Mouse (Mus musculus) induced T-regulatory cell, adult 2 months (primary cell): Measurements from ENCODE around the gene Cdkl2.

ENCODE experiments used
- DNase-seq: peaks from one replicate; pipeline ENCODE4 v3.0.0-alpha.2; 2012; ENCODE audit warnings: low read depth

Gene Cdkl2

DNA sequence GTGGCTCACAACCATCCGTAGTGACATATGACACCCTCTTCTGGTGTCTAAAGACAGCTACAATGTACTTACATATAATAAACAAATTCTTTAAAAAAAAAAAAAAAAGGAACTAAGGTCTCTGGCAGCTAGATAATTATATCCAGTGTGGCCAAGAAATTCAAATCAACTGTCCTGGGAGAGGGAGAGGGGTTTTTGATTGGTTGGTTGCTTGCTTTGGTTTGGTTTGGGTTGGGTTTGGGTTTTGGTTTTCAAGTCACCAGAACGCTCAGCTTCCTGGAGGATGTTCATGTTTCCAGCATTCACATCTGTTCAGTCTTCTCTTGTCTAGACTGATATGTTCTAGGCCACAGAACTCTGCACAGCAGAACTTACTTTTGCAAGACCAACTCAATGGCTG is 50.6 kb downstream of the Cdkl2 start:
- DNase-seq, result no peak

DNA sequence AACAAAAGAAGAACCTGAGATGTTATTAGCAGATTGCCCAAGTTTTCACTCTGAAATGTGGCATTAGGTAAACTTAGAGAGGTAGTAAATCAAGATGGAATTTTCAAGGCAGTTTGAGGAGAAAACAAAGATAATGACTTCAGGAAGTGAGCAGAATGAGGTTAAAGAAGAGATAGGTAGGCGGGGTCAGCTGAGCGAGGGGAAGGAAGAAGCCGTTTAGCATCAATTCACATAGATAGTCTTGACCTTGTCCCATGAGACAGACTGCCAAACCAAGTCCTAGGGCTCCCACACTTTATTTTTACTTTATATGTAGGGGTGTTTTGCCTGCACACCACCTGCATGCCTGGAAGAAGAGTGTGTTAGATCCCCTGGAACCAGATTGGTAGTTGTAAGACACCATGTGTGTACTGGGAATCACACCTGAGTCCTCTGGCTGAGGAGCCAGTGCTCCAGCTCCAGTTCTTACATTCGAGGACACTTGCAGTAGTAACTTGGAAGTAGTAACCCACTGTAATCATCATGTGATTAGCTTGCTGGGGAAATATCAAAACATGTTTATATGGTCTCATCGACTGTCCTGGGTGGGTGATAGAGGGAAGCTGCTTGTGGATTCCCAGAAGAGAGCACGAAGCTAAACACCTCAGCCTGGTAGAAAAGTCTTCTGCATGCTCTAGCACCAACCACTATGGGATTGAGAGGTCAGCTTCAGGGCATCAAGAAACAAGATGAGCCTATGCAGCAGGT is 52.3 kb downstream of the Cdkl2 start:
- DNase-seq, result no peak

- DNase-seq, result no peak
Observed at GRCm38 (mm10) chr5:91989261-91989660, 54.4 kb downstream of the Cdkl2 start.

DNA sequence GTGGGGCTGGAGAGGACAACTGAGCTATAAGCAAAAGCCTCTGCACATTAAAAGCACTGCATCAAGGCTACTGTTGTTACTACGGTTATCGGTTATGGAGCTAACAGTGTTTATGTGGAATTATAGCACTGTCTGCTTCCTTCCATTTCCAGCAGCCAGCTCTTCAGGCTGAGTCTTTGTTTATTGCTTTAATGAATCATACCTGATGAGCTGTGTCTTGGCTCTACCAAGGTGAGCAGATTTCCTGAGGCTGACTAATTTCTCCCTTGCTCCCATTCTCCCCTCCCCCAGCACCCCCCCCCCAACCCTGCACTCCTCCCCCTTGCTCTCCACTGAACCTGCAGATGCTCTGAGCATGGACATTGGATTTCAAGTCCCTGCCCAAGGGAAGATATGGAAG is 55.9 kb downstream of the Cdkl2 start:
- no peak for DNase-seq

DNA sequence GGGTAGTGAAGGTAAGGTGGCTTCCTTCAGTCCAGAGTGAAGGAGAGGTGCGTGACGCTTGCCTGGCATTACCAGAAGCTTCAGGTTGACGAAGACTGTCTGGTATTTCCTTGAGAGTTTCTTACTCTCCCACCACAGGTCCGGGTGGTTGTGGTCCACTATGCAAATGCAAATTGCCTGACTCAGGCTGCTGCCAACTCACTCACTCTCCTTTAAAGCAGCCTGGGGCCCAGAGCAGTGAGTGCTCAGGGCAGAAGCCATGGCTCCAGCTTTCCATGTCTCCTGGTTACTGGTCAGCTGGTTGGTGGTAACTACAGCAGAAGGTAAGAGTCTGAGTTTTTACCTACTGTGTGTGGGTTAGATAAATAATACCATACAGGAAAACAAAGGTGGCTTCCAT is 56.4 kb downstream of the Cdkl2 start, which contains the start of gene Odaph:
TSS of gene Odaph (plus strand) at position 240 of the 400 bp plus-strand sequence.
- no peak for DNase-seq

DNA sequence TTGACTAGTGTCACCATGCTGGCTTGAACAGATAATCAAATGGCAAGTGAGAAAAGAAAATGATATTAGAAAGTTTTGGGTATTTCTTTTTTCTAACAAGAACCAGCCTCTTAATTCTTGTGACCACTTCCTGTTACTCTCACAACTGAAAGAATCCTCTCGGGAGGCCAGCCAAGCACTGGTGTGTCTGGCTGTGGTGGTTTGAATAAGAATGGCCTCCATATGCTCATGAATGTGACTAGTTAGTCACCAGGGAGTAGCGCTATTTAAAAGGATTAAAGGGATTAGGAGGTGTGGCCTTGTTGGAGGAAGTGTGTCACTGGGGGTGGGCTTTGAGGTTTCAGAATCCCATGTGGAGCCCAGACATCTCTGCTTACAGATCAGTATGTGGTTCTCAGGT is 58.0 kb downstream of the Cdkl2 start:
- peak; percentile 38 for DNase-seq

- no peak for DNase-seq
Observed at GRCm38 (mm10) chr5:91983490-91983889, 60.2 kb downstream of the Cdkl2 start.

DNA sequence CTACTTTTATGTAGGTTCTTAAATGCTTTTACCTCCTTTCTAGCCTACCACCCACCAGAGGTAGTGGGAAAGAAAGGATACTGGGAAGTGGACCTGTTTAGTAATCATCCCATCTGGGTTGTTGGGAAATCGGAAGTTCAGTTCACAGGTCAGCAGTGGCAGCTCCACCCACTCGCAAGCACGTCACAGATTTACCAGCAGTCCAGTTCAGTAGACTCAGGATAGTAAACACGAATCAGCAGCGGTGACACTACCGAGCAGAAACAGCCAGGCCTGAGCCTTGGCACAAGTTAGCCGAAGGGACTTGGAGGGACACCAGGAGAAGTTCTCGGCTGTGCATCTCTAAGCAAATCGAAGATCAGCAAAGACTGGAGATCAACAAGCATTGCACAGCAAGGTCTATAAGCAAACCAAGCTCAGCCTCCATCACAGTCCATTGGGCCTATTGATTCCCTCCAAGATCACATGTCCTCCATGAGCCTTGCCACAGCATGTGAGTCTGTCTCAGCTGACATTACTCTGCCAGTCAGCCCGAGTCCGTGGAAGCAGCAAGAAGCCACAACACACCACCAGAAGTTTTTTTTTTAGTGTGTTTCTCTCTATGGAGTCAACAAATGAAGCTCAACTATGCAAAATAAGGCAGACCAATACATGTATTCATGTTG is 62.4 kb downstream of the Cdkl2 start:
- no peak for DNase-seq

- DNase-seq, result no peak
Observed at GRCm38 (mm10) chr5:91977397-91977770, 66.3 kb downstream of the Cdkl2 start.

- no peak for DNase-seq
Observed at GRCm38 (mm10) chr5:91976566-91977396, 66.9 kb downstream of the Cdkl2 start.

DNA sequence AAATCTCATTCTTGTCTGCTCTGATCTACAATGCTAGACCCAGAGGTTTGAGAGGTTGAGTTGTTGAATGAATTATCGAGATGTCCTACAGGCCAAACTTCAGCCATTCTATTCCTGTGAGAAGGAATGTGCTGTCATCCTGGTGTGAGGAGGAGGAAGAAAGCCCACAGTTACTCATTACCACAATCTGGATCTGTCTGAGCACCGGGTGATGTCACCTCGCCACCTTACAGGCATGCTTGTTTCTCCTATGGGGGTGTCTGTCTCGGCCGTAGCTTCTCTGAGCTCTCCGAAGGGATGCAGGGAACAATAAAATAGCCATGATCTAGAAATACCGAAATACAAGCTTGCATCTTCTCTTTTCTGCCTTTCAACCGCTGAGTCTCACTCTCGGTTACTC is 67.9 kb downstream of the Cdkl2 start:
- DNase-seq, result no peak

DNA sequence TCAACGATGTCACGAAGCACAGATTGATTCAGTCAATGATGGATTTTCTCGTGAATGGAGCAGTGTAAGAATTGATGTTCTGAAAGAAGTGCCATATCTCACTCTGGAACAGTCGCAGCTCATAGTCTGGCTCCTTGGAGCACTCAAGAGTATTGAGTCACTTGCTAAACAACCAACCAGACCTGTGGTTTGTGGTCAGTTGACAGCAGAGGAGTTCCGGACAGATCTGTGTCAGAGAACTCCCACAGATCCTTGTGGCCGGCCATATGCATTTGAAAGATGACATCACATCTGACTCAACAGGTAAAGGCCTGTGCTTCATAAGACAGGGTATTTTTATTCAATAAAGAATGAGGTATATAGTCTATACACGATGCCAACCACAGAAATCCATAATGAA is 69.7 kb downstream of the Cdkl2 start:
- peak; percentile 25 for DNase-seq

- no peak for DNase-seq
Observed at GRCm38 (mm10) chr5:91972046-91972445, 71.6 kb downstream of the Cdkl2 start.

DNA sequence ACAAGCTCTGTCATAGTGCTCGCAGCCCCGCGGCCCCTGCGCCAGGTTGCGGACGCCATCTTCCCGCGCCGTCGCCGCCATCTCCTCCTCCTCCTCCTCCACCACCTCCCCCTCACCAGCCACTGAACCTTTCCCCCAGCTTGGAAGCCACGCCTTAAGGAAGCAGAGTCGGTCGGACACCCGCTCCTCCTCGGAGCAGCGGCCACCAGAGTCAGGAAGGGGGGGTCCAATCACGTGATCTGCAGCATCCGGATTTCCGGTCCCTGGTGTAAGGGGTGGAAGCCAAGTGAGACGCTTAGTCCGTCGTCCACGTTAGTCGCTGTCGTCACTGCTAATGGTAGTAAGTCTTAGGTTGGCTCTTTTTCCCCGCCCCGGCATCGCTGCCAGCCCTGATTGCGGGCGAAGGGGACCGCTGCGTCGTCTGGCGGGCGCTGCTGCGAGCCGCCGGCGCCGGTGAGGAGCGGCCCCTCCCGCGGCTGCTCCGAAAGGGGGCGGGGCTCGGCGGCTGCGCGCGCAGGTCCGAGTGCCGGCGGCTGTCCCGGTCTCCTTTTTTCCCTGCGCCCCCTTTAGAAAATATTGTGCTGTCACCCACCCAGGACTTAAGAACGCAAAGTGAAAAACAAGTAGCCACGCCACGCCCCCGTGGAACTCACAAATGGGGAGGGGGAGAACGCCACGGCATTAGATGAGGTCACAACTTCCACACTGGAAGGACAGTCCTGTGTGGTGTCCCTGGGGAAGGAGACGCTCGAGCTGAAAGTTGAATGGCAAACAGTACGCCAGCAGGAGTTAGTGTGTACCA is 80.8 kb downstream of the Cdkl2 start, which contains the start of gene Rchy1:
TSS of gene Rchy1 (minus strand) at position 430 of the 802 bp plus-strand sequence.
- DNase-seq, result peak; percentile 97

DNA sequence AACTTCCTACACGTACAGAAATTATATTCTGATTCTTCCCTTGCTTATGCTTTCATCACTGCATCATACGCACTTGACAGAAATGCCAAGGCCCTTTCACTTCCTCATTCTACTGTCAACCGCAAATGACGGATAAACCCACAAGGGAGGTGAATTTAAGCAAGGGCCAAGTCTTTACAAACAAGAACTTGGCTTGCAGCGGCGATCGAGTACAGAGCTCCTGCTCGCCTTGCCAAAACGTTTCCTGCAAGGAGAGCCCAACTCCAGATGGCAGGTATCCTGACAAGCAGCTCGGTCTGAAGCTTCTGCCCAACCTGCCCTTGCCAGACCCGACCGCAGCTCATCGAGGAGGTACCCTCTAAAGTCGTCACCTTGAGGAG is 81.4 kb downstream of the Cdkl2 start:
- DNase-seq, result peak; percentile 89

GRCm38 (mm10) chr5:91961370-91961769 is 82.3 kb downstream of the Cdkl2 start:
- DNase-seq, result peak; percentile 72

- DNase-seq, result peak; percentile 16
Observed at GRCm38 (mm10) chr5:91960606-91961254, 83.0 kb downstream of the Cdkl2 start.

GRCm38 (mm10) chr5:91959986-91960385 is 83.7 kb downstream of the Cdkl2 start:
- DNase-seq, result peak; percentile 34

DNA sequence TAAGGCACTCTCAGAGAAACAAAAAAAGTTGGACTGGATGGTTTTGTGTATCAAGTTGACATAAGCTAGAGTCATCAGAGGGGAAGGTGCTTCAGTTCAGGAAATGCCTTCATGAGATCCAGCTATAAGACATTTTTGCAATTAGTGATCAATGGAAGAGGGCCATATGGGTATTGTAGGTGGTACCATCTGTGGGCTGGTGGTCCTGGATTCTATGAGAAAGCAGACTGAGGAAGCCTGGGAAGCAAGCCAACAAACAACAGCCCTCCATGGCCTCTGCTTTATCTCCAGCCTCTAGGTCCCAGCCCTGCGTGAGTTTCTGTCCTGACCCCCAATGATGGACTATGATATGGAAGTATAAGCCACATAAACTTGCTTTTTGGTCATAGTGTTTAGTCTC is 84.6 kb downstream of the Cdkl2 start:
- no peak for DNase-seq

GRCm38 (mm10) chr5:91956991-91957760 is 86.5 kb downstream of the Cdkl2 start:
- DNase-seq, result no peak
